Mouse (Mus musculus) urinary bladder, postnatal 10 days (tissue): ENCODE results near the gene Dnajc2.
"Not testable (repeated sequence)": the region's sequence is repeated elsewhere in the genome, so short reads cannot be mapped to it uniquely, and the experiment has no call there.

Experiments
- DNase-seq: peaks from one replicate; pipeline ENCODE4 v3.0.0; 2022; ENCODE audit warnings: low spot score

Gene Dnajc2

GRCm38 (mm10) chr5:21739881-21740280, 45.2 kb downstream of the Dnajc2 start:
- no peak for DNase-seq

- no peak for DNase-seq
These were observed 45.9 kb downstream of the Dnajc2 start for GRCm38 (mm10) chr5:21739120-21739519.

GRCm38 (mm10) chr5:21737620-21738019, 47.4 kb downstream of the Dnajc2 start:
- no peak for DNase-seq

- DNase-seq, result peak; percentile 51
These were observed 48.0 kb downstream of the Dnajc2 start, which contains the start of gene Pmpcb for GRCm38 (mm10) chr5:21736956-21737585. Gene Pmpcb, plus strand, starts transcription at chr5:21737141.

- DNase-seq, result no peak
These were observed 49.0 kb downstream of the Dnajc2 start for GRCm38 (mm10) chr5:21736046-21736445.

- no peak for DNase-seq
These were observed 49.5 kb downstream of the Dnajc2 start for GRCm38 (mm10) chr5:21735584-21735983.

- no peak for DNase-seq
These were observed 50.0 kb downstream of the Dnajc2 start for GRCm38 (mm10) chr5:21735100-21735499.

- DNase-seq, result no peak
These were observed 52.1 kb downstream of the Dnajc2 start for GRCm38 (mm10) chr5:21732930-21733329.

- DNase-seq, result no peak
These were observed 52.7 kb downstream of the Dnajc2 start for GRCm38 (mm10) chr5:21732177-21732911.

GRCm38 (mm10) chr5:21729107-21729506, 55.9 kb downstream of the Dnajc2 start:
- no peak for DNase-seq

GRCm38 (mm10) chr5:21724872-21725271, 60.2 kb downstream of the Dnajc2 start:
- DNase-seq, result no peak

- DNase-seq, result no peak
These were observed 60.6 kb downstream of the Dnajc2 start for GRCm38 (mm10) chr5:21724427-21724826.

GRCm38 (mm10) chr5:21719209-21719608, 65.8 kb downstream of the Dnajc2 start:
- DNase-seq, result no peak

GRCm38 (mm10) chr5:21718546-21718945, 66.5 kb downstream of the Dnajc2 start:
- no peak for DNase-seq

- DNase-seq, result no peak
These were observed 67.8 kb downstream of the Dnajc2 start for GRCm38 (mm10) chr5:21717165-21717715.

GRCm38 (mm10) chr5:21714447-21714846, 70.6 kb downstream of the Dnajc2 start:
- DNase-seq, result no peak

- no peak for DNase-seq
These were observed 72.8 kb downstream of the Dnajc2 start for GRCm38 (mm10) chr5:21712127-21712715.

- DNase-seq, result not testable (repeated sequence)
These were observed 77.0 kb downstream of the Dnajc2 start for GRCm38 (mm10) chr5:21708011-21708410.
